Mouse (Mus musculus) kidney, adult 10 weeks (tissue): Measurements from ENCODE around the gene Dock6. TPM values are rescaled to one million over a fixed set of nuclear protein-coding genes. Genes with fewer than 3 reads are reported as not detected.

ENCODE experiments used
- polyA plus RNA-seq: library from polyadenylated mRNA; stranded (reverse); fragments of 350-450 nt; fragmentation: Illumina TruSeq; extraction: RNeasy Lipid Tissue Mini Kit (QIAGEN cat#74804); gene quantifications from one replicate; pipeline ENCODE4 v1.2.3, GENCODE M21; 2014; ENCODE audit warnings: low read depth, low replicate concordance

Dock6 gene
- polyA plus RNA-seq, result 3.0 TPM

DNA sequence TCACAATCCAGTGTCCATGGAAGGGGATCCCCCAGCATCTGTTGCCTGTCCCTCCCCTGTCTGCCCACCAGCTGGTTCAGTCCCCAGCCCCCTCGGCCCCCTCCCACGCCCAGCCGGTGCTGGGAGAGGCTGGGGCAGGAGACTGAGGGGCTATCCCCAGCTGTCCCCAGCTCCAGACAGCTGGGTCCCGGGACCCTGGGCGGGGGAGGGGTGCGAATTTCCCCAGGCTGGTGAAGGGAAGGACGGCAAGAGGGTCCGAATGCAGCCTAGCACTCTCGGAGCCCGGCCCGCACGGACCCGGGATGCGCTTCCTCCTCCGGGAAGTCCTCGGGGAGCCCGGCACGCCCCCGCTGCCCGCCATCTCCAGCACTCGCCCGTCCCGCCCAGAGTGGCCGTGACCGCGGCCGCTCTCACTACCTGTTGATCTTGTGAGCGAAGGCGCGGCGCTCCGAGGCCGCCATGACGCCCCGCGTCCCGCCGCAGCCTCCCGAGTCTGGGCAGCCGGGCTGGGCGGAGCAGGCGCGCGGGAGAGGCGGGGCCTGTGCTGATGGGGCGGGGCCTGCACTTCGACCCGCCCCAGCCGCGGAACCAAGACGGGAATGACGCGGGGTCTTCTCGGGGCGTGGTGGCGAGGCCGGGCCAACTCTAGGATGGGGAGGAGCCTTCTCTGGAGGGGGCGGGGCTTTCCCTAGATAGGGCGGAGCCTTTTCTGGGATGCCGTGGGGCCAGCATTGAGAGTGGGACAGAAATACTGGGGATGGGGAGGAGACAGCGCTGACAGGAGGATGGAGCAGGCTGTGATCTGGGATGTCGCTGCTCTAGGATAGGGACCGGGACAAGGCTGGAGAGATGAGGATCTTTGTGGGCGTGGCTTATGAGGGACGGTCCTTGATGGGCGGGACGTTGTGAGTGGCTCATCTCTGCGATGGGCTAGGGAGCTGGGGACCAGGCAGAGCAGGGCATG, at the start of gene Dock6:
Gene Dock6, minus strand, starts transcription at position 508 of the 964 bp plus-strand sequence.

DNA sequence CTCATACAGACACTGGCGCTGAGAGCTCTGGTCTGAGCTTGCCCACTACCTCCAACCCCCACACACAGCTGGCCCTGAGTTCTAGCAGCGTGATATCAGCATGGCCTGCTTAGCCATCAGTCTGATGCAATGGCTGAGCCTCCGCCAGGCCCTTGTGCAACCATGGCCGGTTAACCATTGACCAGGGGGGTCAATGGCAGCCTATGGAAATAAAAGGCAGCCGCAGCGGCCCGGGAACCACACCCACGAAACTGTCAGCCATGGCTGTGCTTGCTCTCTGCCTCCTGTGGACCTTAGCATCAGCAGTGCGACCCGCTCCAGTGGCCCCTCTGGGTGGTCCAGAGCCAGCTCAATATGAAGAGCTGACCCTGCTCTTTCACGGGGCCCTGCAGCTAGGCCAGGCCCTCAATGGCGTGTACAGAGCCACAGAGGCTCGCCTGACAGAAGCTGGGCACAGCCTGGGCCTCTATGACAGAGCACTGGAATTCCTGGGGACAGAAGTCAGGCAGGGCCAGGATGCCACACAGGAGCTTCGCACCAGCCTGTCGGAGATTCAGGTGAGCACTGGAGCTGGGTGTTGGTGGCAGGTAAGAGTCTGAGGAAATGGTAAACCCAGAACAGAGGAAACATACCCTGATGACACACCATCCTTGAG, 17.1 kb downstream of the Dock6 start, which contains the start of gene Angptl8:
Gene Angptl8, plus strand, starts transcription at position 253 of the 655 bp plus-strand sequence.

DNA sequence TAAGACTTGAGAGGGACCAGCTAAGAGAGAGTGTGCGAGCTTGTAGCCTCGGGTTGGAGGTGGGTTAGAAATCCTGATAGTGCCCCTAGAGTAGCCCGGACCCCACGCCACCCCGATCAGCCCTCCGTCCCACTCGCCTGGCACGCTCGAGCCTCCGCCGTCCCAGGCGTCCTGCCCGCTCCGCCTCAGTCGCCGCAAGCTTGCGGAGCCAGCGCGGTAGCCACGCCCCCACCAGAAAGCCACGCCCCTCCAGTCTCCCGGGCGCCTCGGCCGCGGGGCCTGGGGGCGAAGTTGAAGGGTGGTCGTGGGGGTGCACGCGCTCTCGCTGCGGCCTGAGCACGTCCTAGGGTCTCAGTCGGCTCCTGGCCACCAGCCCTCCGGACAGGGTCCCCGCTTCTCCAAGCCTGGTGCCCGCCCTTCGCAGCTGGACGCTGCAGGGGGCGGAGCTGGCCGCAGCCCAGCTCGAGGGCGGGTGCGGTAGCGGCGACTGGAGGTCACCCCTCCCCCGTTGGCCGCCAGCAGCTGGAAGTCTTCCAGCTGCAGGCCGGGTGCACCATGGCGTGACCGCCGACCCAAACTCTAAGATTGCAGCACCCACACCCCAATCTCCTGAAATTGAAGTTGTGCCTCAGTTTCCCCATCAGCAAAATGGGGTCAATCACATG, 54.0 kb downstream of the Dock6 start, which contains the start of gene Kank2:
Gene Kank2, minus strand, starts transcription at position 400 of the 665 bp plus-strand sequence.

DNA sequence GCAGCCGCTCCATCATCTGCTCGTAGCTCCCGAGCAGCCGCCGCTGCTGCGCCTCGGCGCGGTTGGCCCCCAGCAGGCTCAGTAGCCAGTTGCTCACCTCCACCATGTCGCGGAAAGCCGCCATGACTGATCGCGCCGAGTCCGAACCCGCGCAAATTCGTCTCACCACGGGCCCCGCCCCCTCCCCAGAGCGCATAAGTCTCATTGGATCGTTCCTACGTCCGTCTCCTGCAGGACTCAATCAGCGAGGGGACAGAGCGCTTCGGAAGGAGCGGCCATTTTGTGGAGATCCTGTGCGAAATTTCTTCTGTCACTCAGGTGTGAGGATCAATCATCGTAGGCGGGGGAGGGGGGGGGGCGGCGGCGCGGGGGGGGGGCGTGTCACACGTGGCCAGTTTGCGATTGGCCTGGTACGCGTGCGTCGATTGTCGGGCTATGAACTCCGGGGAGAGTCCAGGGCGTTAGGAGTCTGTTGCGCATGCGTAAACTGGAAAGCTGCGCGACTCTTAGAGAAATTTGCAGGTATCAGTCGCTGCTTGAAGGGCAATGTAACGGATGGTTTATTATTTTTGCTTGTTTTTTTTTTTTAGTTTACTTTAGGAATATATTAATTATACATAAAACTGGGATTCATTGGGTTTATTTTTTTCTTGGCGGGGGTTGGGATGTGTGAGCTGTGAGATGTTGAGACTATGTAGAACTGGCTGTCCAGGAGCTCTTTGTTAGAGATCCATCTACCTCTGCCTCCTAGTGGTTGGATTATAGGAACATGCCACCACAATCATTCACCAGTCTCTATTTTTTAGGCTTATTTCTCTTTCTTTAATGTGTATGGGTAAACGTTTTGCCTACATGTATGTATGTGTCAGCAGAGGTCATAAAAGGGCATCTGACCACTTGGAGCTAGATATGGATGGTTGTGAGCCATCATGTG, 92.0 kb downstream of the Dock6 start, which contains the start of gene Spc24:
Gene Spc24, minus strand, starts transcription at position 149 of the 934 bp plus-strand sequence.

Other genes with a start within 250 kb of the Dock6 start
- gene Smarca4, start 236.5 kb downstream of the Dock6 start, polyA plus RNA-seq, result 3.3 TPM
- 6.7 TPM for gene Ldlr, start 129.2 kb downstream of the Dock6 start, polyA plus RNA-seq
- gene Spc24, start 92.3 kb downstream of the Dock6 start, polyA plus RNA-seq, result 1.2 TPM
- gene Kank2, start 53.9 kb downstream of the Dock6 start, polyA plus RNA-seq, result 4.7 TPM
- not detected for gene Angptl8, start 17.1 kb downstream of the Dock6 start, polyA plus RNA-seq
- 1.9 TPM for gene Rab3d, start 65.6 kb upstream of the Dock6 start, polyA plus RNA-seq
- not detected for gene Ccdc159, start 74.8 kb upstream of the Dock6 start, polyA plus RNA-seq
- 0.97 TPM for gene Tmem205, start 74.9 kb upstream of the Dock6 start, polyA plus RNA-seq
- gene Plppr2, start 84.4 kb upstream of the Dock6 start, polyA plus RNA-seq, result not detected
- 6.1 TPM for gene Swsap1, start 103.1 kb upstream of the Dock6 start, polyA plus RNA-seq
- not detected for gene Epor, start 110.9 kb upstream of the Dock6 start, polyA plus RNA-seq
- 2.5 TPM for gene Rgl3, start 136.8 kb upstream of the Dock6 start, polyA plus RNA-seq
- gene Ccdc151, start 150.0 kb upstream of the Dock6 start, polyA plus RNA-seq, result not detected
- 7.0 TPM for gene Prkcsh, start 150.2 kb upstream of the Dock6 start, polyA plus RNA-seq
- 0.16 TPM for gene Elavl3, start 199.4 kb upstream of the Dock6 start, polyA plus RNA-seq
- not detected for gene Gm49318, start 218.6 kb upstream of the Dock6 start, polyA plus RNA-seq
- gene Zfp653, start 218.7 kb upstream of the Dock6 start, polyA plus RNA-seq, result 0.16 TPM
- gene Ecsit, start 232.8 kb upstream of the Dock6 start, polyA plus RNA-seq, result 8.3 TPM
- gene Cnn1, start 246.6 kb upstream of the Dock6 start, polyA plus RNA-seq, result 5.1 TPM